Mouse (Mus musculus): Measurements from ENCODE around the gene Ctsa. TPM values are rescaled to one million over a fixed set of nuclear protein-coding genes. Genes with fewer than 3 reads are reported as not detected.

Gene Ctsa
- polyA plus RNA-seq, 1 experiment from 2014 or later, result 98.4 TPM

Other genes starting within 250 kb of the Ctsa start
- not detected in 2 replicates for gene Wfdc6a, start 247.4 kb upstream of the Ctsa start, polyA plus RNA-seq (2015; fragmentation: Nextera tagmentation; extraction: Ambion mirVana)
- not detected in 2 replicates for gene Eppin, start 239.3 kb upstream of the Ctsa start, polyA plus RNA-seq (2015; fragmentation: Nextera tagmentation; extraction: Ambion mirVana)
- not detected in 2 replicates for gene Wfdc6b, start 219.4 kb upstream of the Ctsa start, polyA plus RNA-seq (2015; fragmentation: Nextera tagmentation; extraction: Ambion mirVana)
- not detected in 2 replicates for gene Wfdc8, start 219.2 kb upstream of the Ctsa start, polyA plus RNA-seq (2015; fragmentation: Nextera tagmentation; extraction: Ambion mirVana)
- gene Wfdc16, start 194.1 kb upstream of the Ctsa start, polyA plus RNA-seq (2015; fragmentation: Nextera tagmentation; extraction: Ambion mirVana), result not detected in 2 replicates
- gene Wfdc10, start 176.8 kb upstream of the Ctsa start, polyA plus RNA-seq (2015; fragmentation: Nextera tagmentation; extraction: Ambion mirVana), result not detected in 2 replicates
- gene Wfdc9, start 176.3 kb upstream of the Ctsa start, polyA plus RNA-seq (2015; fragmentation: Nextera tagmentation; extraction: Ambion mirVana), result not detected in 2 replicates
- not detected in 2 replicates for gene Wfdc11, start 158.8 kb upstream of the Ctsa start, polyA plus RNA-seq (2015; fragmentation: Nextera tagmentation; extraction: Ambion mirVana)
- gene Wfdc13, start 147.8 kb upstream of the Ctsa start, polyA plus RNA-seq (2015; fragmentation: Nextera tagmentation; extraction: Ambion mirVana), result not detected in 2 replicates
- not detected in 2 replicates for gene Spint4, start 134.4 kb upstream of the Ctsa start, polyA plus RNA-seq (2015; fragmentation: Nextera tagmentation; extraction: Ambion mirVana)
- gene Spint5, start 117.6 kb upstream of the Ctsa start, polyA plus RNA-seq (2015; fragmentation: Nextera tagmentation; extraction: Ambion mirVana), result not detected in 2 replicates
- gene Wfdc3, start 86.9 kb upstream of the Ctsa start, polyA plus RNA-seq (2015; fragmentation: Nextera tagmentation; extraction: Ambion mirVana), result 1.1 and 1.7 TPM in 2 replicates
- gene Dnttip1, start 86.9 kb upstream of the Ctsa start, polyA plus RNA-seq (2015; fragmentation: Nextera tagmentation; extraction: Ambion mirVana), result 73.9 and 74.9 TPM in 2 replicates
- gene Ube2c, start 63.0 kb upstream of the Ctsa start, polyA plus RNA-seq (2015; fragmentation: Nextera tagmentation; extraction: Ambion mirVana), result 199 and 232 TPM in 2 replicates
- 0.45 and 0.60 TPM in 2 replicates for gene Tnnc2, start 52.9 kb upstream of the Ctsa start, polyA plus RNA-seq (2015; fragmentation: Nextera tagmentation; extraction: Ambion mirVana)
- gene Snx21, start 47.0 kb upstream of the Ctsa start, polyA plus RNA-seq (2015; fragmentation: Nextera tagmentation; extraction: Ambion mirVana), result 24.6 and 29.8 TPM in 2 replicates
- gene Acot8, start 28.0 kb upstream of the Ctsa start, polyA plus RNA-seq (2015; fragmentation: Nextera tagmentation; extraction: Ambion mirVana), result 17.1 and 17.2 TPM in 2 replicates
- 13.9 and 14.5 TPM in 2 replicates for gene Zswim3, start 27.8 kb upstream of the Ctsa start, polyA plus RNA-seq (2015; fragmentation: Nextera tagmentation; extraction: Ambion mirVana)
- 22.8 TPM in 2 replicates for gene Zswim1, start 10.2 kb upstream of the Ctsa start, polyA plus RNA-seq (2015; fragmentation: Nextera tagmentation; extraction: Ambion mirVana)
- not detected in 2 replicates for gene Spata25, start 4.3 kb upstream of the Ctsa start, polyA plus RNA-seq (2015; fragmentation: Nextera tagmentation; extraction: Ambion mirVana)
- gene Neurl2, start 583 bp downstream of the Ctsa start, polyA plus RNA-seq (2015; fragmentation: Nextera tagmentation; extraction: Ambion mirVana), result 5.6 and 6.5 TPM in 2 replicates
- 45.3 and 50.7 TPM in 2 replicates for gene Pltp, start 24.8 kb downstream of the Ctsa start, polyA plus RNA-seq (2015; fragmentation: Nextera tagmentation; extraction: Ambion mirVana)
- 94.8 and 101 TPM in 2 replicates for gene Pcif1, start 46.4 kb downstream of the Ctsa start, polyA plus RNA-seq (2015; fragmentation: Nextera tagmentation; extraction: Ambion mirVana)
- 15.7 and 16.7 TPM in 2 replicates for gene Zfp335, start 78.9 kb downstream of the Ctsa start, polyA plus RNA-seq (2015; fragmentation: Nextera tagmentation; extraction: Ambion mirVana)
- 17.9 and 19.5 TPM in 2 replicates for gene Mmp9, start 107.9 kb downstream of the Ctsa start, polyA plus RNA-seq (2015; fragmentation: Nextera tagmentation; extraction: Ambion mirVana)
- gene Slc12a5, start 127.9 kb downstream of the Ctsa start, polyA plus RNA-seq (2015; fragmentation: Nextera tagmentation; extraction: Ambion mirVana), result 16.2 and 17.2 TPM in 2 replicates
- 131 and 137 TPM in 2 replicates for gene Ncoa5, start 202.0 kb downstream of the Ctsa start, polyA plus RNA-seq (2015; fragmentation: Nextera tagmentation; extraction: Ambion mirVana)
- gene Cd40, start 222.8 kb downstream of the Ctsa start, polyA plus RNA-seq (2015; fragmentation: Nextera tagmentation; extraction: Ambion mirVana), result 4.8 and 5.8 TPM in 2 replicates